Mouse (Mus musculus): ENCODE measurements around the gene Gm6509. TPM values are rescaled to one million over a fixed set of nuclear protein-coding genes. Genes with fewer than 3 reads are reported as not detected.
"Not testable (repeated sequence)": the region's sequence is repeated elsewhere in the genome, so short reads cannot be mapped to it uniquely, and the experiment has no call there.

Gm6509 gene
- polyA plus RNA-seq (2017; shearing (Covaris generic)), result not detected

DNA sequence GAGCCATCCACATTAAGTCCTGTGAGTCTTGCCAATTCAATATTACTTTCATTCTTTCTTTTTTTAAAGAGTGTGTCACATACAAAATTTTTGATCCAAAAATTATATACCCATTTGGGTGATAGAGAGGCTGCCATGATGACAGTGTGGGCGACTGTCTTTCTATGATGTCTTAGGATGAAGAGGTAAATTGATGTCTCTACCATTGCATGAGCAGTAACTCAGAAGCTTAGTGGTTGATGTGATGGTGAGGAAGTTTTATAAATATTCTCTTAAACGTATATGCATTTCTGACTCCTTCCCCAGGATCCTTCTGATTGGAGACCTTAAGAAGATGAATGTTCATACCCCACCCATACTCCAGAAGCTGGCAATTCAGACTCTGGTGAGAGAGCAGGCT is at the start of gene Gm6509:
Gene Gm6509 (plus strand): TSS at position 301 of the 400 bp plus-strand sequence.
- ATAC-seq, result not testable (repeated sequence)

DNA sequence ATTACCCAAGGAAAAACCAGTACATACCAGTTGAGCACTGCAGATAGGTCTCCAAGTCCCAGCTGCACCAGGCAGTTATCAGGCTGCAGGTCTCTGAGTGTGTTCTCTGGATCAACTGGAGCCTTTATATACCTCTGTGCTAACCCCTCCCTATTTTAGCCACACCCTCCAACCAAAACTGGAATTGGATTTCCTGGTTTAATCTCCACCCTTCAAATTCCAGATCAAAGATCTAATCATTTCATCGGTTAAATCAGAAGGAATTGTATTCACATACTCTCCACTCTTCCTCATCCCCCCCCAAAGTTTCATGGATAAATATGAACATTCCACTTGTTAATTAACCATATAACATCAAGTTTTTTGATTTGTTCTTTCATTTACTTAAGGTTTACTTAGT is 7.5 kb upstream of the Gm6509 start, which contains the start of gene Gm3147:
Gene Gm3147 (minus strand): TSS at position 101 of the 400 bp plus-strand sequence.
- ATAC-seq, result not testable (repeated sequence)

DNA sequence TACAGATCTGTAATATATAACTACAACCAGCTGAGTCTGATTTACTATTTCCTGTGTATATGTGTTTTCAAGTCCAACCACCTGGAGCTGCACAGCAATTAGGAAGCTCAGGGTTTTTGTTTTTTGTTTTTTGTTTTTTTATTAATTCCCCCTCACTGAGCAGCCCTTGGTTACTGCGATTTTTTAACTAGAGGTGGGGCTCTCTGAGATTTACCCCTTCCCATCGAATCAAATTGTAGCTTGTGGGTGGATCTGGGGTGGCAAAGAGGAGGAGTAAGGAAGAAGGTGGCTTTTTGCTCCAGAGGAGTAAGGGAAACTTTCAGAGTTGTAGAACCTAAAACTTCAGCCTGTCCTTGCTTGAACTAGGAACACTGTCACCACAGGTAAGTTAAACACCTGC is 24.3 kb downstream of the Gm6509 start, which contains the start of gene Gm6205:
Gene Gm6205 (plus strand): TSS at position 301 of the 400 bp plus-strand sequence.
- ATAC-seq, result not testable (repeated sequence)

Other genes starting within 250 kb of the Gm6509 start
- not detected for gene Gm7682, start 178.2 kb upstream of the Gm6509 start, polyA plus RNA-seq (2017; shearing (Covaris generic))
- not detected for gene Gm3139, start 97.7 kb upstream of the Gm6509 start, polyA plus RNA-seq (2017; shearing (Covaris generic))
- gene Gm3147, start 7.6 kb upstream of the Gm6509 start, polyA plus RNA-seq (2017; shearing (Covaris generic)), result not detected
- gene Gm6205, start 24.4 kb downstream of the Gm6509 start, polyA plus RNA-seq (2017; shearing (Covaris generic)), result not detected
- gene Gm3183, start 241.5 kb downstream of the Gm6509 start, polyA plus RNA-seq (2017; shearing (Covaris generic)), result under 1 TPM in 1 of 3 experiments, not detected in 2; 0.50 TPM